Mouse (Mus musculus) lung, postnatal 0 days (tissue): ENCODE results near the gene Prx. TPM values are rescaled to one million over a fixed set of nuclear protein-coding genes. Genes with fewer than 3 reads are reported as not detected.
A peak's percentile ranks its signal among the peaks of the same experiment; 100 is the strongest.

Experiments used
- ATAC-seq: fragments of 200-750 bp; cut with Nextera tagmentation; 2 replicates; pipeline ENCODE4 v1.8.0; 2017; ENCODE audit warnings: moderate library complexity
- DNase-seq: peaks from one replicate; pipeline ENCODE4 v3.0.0-alpha.2; 2016; ENCODE audit warnings: low spot score
- H3K27ac ChIP-seq: fragments of 300-500 bp; sonication (generic); 2 replicates; pipeline ENCODE4 v1.5.1; 2014; ENCODE audit warnings: antibody characterized with exemption, mild to moderate bottlenecking, low read length, mixed read lengths
- H3K27me3 ChIP-seq: fragments of 300-500 bp; sonication (generic); replicated peaks from 2 replicates; pipeline ENCODE4 v1.6.1; 2014; ENCODE audit warnings: low read length, mixed read lengths; ENCODE audit not compliant: insufficient read depth
- H3K36me3 ChIP-seq: fragments of 300-500 bp; sonication (generic); 2 replicates; pipeline ENCODE4 v1.6.1; 2014; ENCODE audit warnings: low read length, mixed read lengths; ENCODE audit not compliant: insufficient read depth
- H3K4me1 ChIP-seq: fragments of 300-500 bp; sonication (generic); 2 replicates; pipeline ENCODE4 v1.6.1; 2014; ENCODE audit warnings: antibody characterized with exemption, low read depth, low read length, mixed read lengths; ENCODE audit not compliant: insufficient read depth
- H3K4me2 ChIP-seq: fragments of 300-500 bp; sonication (generic); replicated peaks from 2 replicates; pipeline ENCODE4 v1.6.1; 2014; ENCODE audit warnings: low read depth, mild to moderate bottlenecking, low read length, moderate library complexity, mixed read lengths
- H3K4me3 ChIP-seq: fragments of 300-500 bp; sonication (generic); 2 replicates; pipeline ENCODE4 v1.5.1; 2014; ENCODE audit warnings: low read depth, low read length
- H3K9ac ChIP-seq: fragments of 300-500 bp; sonication (generic); replicated peaks from 2 replicates; pipeline ENCODE4 v1.6.1; 2014; ENCODE audit warnings: low read depth, mild to moderate bottlenecking
- H3K9me3 ChIP-seq: fragments of 300-500 bp; sonication (generic); 2 replicates; pipeline ENCODE4 v1.6.1; 2016; ENCODE audit warnings: low read length, mixed read lengths
- CTCF ChIP-seq: IDR thresholded peaks from 2 replicates; pipeline ENCODE4 v1.5.1; 2016; ENCODE audit warnings: antibody characterized with exemption, mild to moderate bottlenecking
- EP300 ChIP-seq: IDR thresholded peaks from 2 replicates; pipeline ENCODE4 v1.6.1; 2016; ENCODE audit warnings: antibody characterized with exemption, mild to moderate bottlenecking, control low read depth
- WGBS: fragments of 180-500 bp; shearing (Covaris S2); extraction: QIAGEN DNeasy Blood & Tissue Kit; methylation state at CpG from one replicate; pipeline ENCODE4 v1.1.7; 2014; 5-methylcytosine and 5-hydroxymethylcytosine counted together
- polyA plus RNA-seq: library from polyadenylated mRNA; unstranded; fragments of >200 nt; fragmentation: Nextera tagmentation; extraction: Ambion mirVana; gene quantifications from 2 replicates; pipeline ENCODE4 v1.2.1, GENCODE M21; 2015

Gene Prx
- polyA plus RNA-seq, 1 experiment from 2014 or later: 73.2 TPM

GRCm38 (mm10) chr7:27480506-27480905 is 18.6 kb upstream of the Prx start:
- H3K27me3 ChIP-seq: no peaks in the 10 kb centered on the region
- TF ChIP-seq CTCF (no peak), EP300 (no peak)
- peak overlapping the region; percentile 57; the same call in 1 of the 2 replicates for H3K4me2 ChIP-seq
- WGBS: 67% methylated on average over 3 of the region's 3 CpGs
- H3K36me3 ChIP-seq: no peaks in the 10 kb centered on the region; the same call in 1 of the 2 replicates
- no peak overlapping the region for H3K9ac ChIP-seq
- H3K4me1 ChIP-seq: peaks cover 6% of the 10 kb centered on the region; the same call in 1 of the 2 replicates
- H3K27ac ChIP-seq: peak overlapping the region; percentile 91
- ATAC-seq: no peak
- no peaks in the 10 kb centered on the region for H3K9me3 ChIP-seq
- H3K4me3 ChIP-seq: no peak overlapping the region
- DNase-seq: no peak

- Histone ChIP-seq H3K36me3 (no peaks in the 10 kb centered on the region; the same call in 1 of the 2 replicates), H3K4me1 (peaks cover 5% of the 10 kb centered on the region; the same call in 1 of the 2 replicates), H3K4me3 (peak overlapping the region; percentile 26), H3K27ac (peak overlapping the region; percentile 91), H3K9me3 (no peaks in the 10 kb centered on the region), H3K9ac (peak overlapping the region; percentile 56), H3K4me2 (peak overlapping the region; percentile 57), H3K27me3 (no peaks in the 10 kb centered on the region)
- no peak for TF ChIP-seq CTCF
- TF ChIP-seq EP300: no peak
- ATAC-seq (no peak), DNase-seq (peak; percentile 24)
- 13% methylated on average over 10 of the region's 11 CpGs for WGBS
Measured at GRCm38 (mm10) chr7:27480927-27481626, 18.0 kb upstream of the Prx start.

DNA sequence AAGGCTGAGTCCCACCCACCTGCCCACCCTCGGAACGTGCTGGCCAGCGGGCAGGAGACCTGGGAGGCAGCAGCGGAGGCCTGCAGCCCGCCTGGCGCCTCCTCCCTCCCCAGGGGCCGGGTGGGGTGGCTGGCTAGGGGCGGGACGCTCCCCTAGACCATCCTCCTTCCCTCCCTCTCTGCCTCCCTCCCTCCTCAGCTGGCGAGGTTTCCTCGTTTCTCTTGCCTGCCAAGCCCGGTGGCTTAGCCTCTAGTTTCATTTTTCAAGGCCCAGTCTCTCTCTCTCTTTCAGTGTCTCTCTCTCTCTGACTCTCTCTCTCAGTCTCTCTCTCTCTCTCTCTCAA is 17.5 kb upstream of the Prx start:
- H3K27me3 ChIP-seq: no peaks in the 10 kb centered on the region

DNA sequence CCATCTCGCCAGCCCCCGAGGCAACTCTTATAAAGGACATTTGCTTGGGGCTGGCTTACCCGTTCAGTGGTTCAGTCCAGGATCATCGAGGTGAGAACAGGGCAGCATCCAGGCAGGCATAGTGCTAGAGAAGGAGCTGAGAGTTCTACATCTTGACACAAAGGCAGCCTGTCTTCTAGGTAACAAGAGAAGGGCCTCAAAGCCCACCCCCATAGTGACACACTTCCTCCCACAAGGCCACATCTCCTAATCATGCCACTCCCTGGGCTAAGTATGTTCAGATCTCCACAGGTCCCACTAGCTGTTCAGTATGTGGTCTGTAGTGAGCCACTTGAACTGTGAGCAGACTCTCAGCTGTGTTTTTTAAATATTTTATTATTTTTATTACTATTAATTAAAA is 15.3 kb upstream of the Prx start:
- Histone ChIP-seq H3K4me2 (no peak overlapping the region), H3K36me3 (0 out of 2 replicates have a peak, but pooled peaks cover 3% of the 10 kb centered on the region), H3K4me3 (no peak overlapping the region), H3K27me3 (no peaks in the 10 kb centered on the region), H3K9ac (no peak overlapping the region), H3K27ac (no peak overlapping the region), H3K9me3 (no peaks in the 10 kb centered on the region), H3K4me1 (peaks cover 11% of the 10 kb centered on the region; the same call in 1 of the 2 replicates)
- no peak for TF ChIP-seq EP300
- no peak for TF ChIP-seq CTCF
- DNase-seq (no peak), ATAC-seq (no peak)
- 75% methylated on average over 4 of the region's 4 CpGs for WGBS

More for the DNA sequence above, 17.5 kb upstream of the Prx start:
- TF ChIP-seq EP300: no peak
- TF ChIP-seq CTCF: no peak
- peaks cover 5% of the 10 kb centered on the region; the same call in 1 of the 2 replicates for H3K4me1 ChIP-seq
- 0% methylated on average over 6 of the region's 12 CpGs for WGBS
- H3K4me2 ChIP-seq: peak overlapping the region; percentile 57
- H3K4me3 ChIP-seq: peak overlapping the region; percentile 26
- ATAC-seq (peak; percentile 97), DNase-seq (peak; percentile 97)
- peak overlapping the region; percentile 56 for H3K9ac ChIP-seq
- no peaks in the 10 kb centered on the region; the same call in 1 of the 2 replicates for H3K36me3 ChIP-seq
- peak overlapping the region; percentile 91 for H3K27ac ChIP-seq
- no peaks in the 10 kb centered on the region for H3K9me3 ChIP-seq

DNA sequence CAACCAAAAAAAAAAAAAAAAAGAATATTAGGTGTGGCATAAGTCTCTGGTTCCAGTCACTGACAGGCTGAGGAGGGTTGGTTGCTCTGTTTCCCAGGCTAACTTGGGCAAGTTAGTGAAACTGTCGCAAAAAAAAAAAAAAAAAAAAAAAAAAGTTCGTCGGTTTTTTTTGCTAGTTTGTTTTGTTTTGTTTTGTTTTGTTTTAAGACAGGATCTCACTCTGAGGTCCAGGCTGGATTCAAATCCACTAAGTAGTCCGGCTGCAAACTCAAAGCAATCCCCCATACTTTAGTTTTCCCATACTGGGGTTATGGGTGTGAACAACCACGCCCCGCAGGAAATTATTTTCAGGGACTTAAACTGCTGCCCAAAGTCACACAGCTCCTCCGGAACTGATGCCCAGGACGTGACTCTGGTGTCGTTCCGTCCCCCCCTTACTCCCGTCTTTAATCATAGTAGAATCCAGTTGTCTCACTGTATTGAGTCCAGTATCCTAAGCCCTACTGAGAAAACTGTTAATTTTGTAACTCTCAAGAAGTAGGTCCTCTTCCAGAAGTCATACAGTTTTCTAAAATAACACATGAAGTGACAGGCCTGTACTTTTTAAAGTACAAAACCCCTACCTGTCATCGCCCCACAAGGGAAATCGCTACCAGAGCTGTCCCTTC is 12.9 kb upstream of the Prx start:
- DNase-seq (peak; percentile 79), ATAC-seq (no peak)
- peaks cover 22% of the 10 kb centered on the region; the same call in 1 of the 2 replicates for H3K4me1 ChIP-seq
- peak overlapping the region; percentile 99 for H3K27ac ChIP-seq
- no peak overlapping the region for H3K9ac ChIP-seq
- 2% methylated on average over 13 of the region's 13 CpGs for WGBS
- TF ChIP-seq CTCF (no peak), EP300 (peak; percentile 66)
- H3K9me3 ChIP-seq: no peaks in the 10 kb centered on the region
- peak overlapping the region; percentile 56 for H3K4me2 ChIP-seq
- H3K4me3 ChIP-seq: peak overlapping the region; percentile 84
- H3K36me3 ChIP-seq: peaks cover 12% of the 10 kb centered on the region; the same call in 1 of the 2 replicates
- H3K27me3 ChIP-seq: no peaks in the 10 kb centered on the region
